Mouse (Mus musculus) adrenal gland, postnatal 25 days (tissue): ENCODE measurements at regions not wholly inside any gene's neighbourhood (a gene's known extent, or its start where the extent isn't known, plus 50 kb on each side); places are given as distances from the start of the nearest gene placed in this dataset.

Source experiments
- DNase-seq: peaks from one replicate; pipeline ENCODE4 v3.0.0; 2021; ENCODE audit warnings: mixed read lengths

GRCm38 (mm10) chr12:26244701-26245100 lies 170.4 kb downstream of the Rnf144a start:
- DNase-seq: no peak

GRCm38 (mm10) chr12:26227557-26228020 lies 187.5 kb downstream of the Rnf144a start:
- DNase-seq: no peak

- DNase-seq: peak; percentile 2
Measured at GRCm38 (mm10) chr12:26226363-26226762, 188.7 kb downstream of the Rnf144a start.

- DNase-seq: no peak
Measured at GRCm38 (mm10) chr12:26212447-26212846, 202.6 kb downstream of the Rnf144a start.

GRCm38 (mm10) chr12:26211423-26211822 lies 203.6 kb downstream of the Rnf144a start:
- DNase-seq: no peak

- DNase-seq: no peak
Measured at GRCm38 (mm10) chr12:26206751-26207150, 208.3 kb downstream of the Rnf144a start.

- no peak for DNase-seq
Measured at GRCm38 (mm10) chr12:26206036-26206435, 209.0 kb downstream of the Rnf144a start.

- DNase-seq: no peak
Measured at GRCm38 (mm10) chr12:26191982-26192576, 223.0 kb downstream of the Rnf144a start.

- DNase-seq: peak; percentile 9
Measured at GRCm38 (mm10) chr12:26191268-26191981, 223.6 kb downstream of the Rnf144a start.

- no peak for DNase-seq
Measured at GRCm38 (mm10) chr12:26188996-26189395, 226.1 kb downstream of the Rnf144a start.

- no peak for DNase-seq
Measured at GRCm38 (mm10) chr12:26187091-26187862, 227.8 kb downstream of the Rnf144a start.

GRCm38 (mm10) chr12:26184701-26185460 lies 230.2 kb downstream of the Rnf144a start:
- no peak for DNase-seq

- DNase-seq: no peak
Measured at GRCm38 (mm10) chr12:26183021-26183420, 232.0 kb downstream of the Rnf144a start.

- DNase-seq: no peak
Measured at GRCm38 (mm10) chr12:26180846-26181245, 234.2 kb downstream of the Rnf144a start.

- DNase-seq: no peak
Measured at GRCm38 (mm10) chr12:26176231-26176662, 238.8 kb downstream of the Rnf144a start.

- no peak for DNase-seq
Measured at GRCm38 (mm10) chr12:26163416-26163815, 251.6 kb downstream of the Rnf144a start.

- DNase-seq: no peak
Measured at GRCm38 (mm10) chr12:26160861-26161615, 254.0 kb downstream of the Rnf144a start.

- DNase-seq: no peak
Measured at GRCm38 (mm10) chr12:26152992-26153391, 262.1 kb downstream of the Rnf144a start.

GRCm38 (mm10) chr12:26146336-26146735 lies 268.7 kb downstream of the Rnf144a start:
- no peak for DNase-seq

- no peak for DNase-seq
Measured at GRCm38 (mm10) chr12:26145085-26145714, 269.9 kb downstream of the Rnf144a start.

- DNase-seq: no peak
Measured at GRCm38 (mm10) chr12:26144616-26145015, 270.4 kb downstream of the Rnf144a start.
